Comparison of ENCODE assay signal across 8 mouse cellular contexts in the genomic region with DNA sequence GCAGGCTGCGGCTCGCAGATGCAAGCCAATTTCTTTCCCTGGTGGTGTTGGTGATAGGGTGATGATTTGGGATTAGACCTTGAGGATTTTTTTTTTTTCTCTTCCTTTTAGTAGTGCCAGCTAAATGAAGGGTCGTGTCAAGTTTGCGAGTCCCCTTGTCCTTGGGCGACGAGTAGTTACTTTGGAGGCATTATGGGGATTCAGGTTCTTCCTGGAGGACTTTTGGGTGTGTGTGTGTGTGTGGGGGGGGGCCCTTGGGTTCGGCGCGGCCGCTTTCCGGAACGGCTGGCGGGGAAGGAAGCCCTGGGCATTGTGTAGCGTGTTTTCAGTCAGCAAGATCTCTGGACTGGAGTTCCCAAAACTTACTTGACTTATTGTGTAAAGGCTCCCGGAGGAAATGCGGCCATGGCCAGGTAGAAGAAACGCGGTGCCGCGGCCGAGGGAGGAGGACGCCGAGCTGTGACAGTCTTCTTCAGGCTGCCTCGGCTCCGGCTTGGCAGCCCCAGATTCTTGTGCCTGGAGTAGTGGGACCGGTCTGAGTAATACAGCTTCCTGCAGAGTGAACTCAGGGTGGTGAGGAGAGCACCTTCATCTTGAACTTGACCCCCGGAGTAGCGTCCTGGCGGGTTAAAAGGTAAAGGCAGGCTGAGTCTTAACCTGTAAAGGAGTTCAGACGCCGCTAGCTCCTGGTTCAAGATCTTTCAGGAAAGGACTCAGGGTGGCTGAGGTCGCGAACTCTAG. TPM values are rescaled to one million over a fixed set of nuclear protein-coding genes. Genes with fewer than 3 reads are reported as not detected.
DNase-seq lines count a peak whose midpoint lies in the region; ATAC-seq lines count a peak whose summit lies in the region.

No protein-coding gene starts in this region.

- intact Hi-C loops in heart, postnatal 10 days (cut with DNase I): loop anchor here (5.0 kb wide), 2 partner anchors 59 to 134 kb away; no protein-coding TSS in a partner anchor

- WGBS in stomach, embryonic 15.5 days: under 1% methylated on average over 33 of the region's 33 CpGs

- H3K9ac ChIP-seq in stomach, embryonic 15.5 days: peak overlapping the region; percentile 61

- peak; percentile 33 for DNase-seq in CD4-positive helper T cell, adult 2 months (ENCODE audit: low read depth, low spot score)
- DNase-seq in R1 (ENCODE audit: low read depth, low spot score): peak; percentile 50
- peak; percentile 57 for DNase-seq in embryo, embryonic 9.5 days (ENCODE audit: extremely low spot score)
- peak; percentile 57 to 58 for DNase-seq in heart, postnatal 10 days
- DNase-seq in kidney, postnatal 25 days: peak; percentile 47 to 64
- DNase-seq in lung, postnatal 4 days: peak; percentile 53 to 55
- DNase-seq in spleen, postnatal 10 days (ENCODE audit: low spot score in 2 of 2): no peak

- H3K4me1 ChIP-seq in stomach, embryonic 15.5 days: peaks cover 22% of the 10 kb centered on the region; the same call in 1 of the 2 replicates

- no peaks in the 10 kb centered on the region for H3K9me3 ChIP-seq in stomach, embryonic 15.5 days

- no peaks in the 10 kb centered on the region for H3K27me3 ChIP-seq in stomach, embryonic 15.5 days (replicated peaks)

- no peaks in the 10 kb centered on the region for H3K36me3 ChIP-seq in stomach, embryonic 15.5 days

- peak overlapping the region; percentile 96 for H3K27ac ChIP-seq in stomach, embryonic 15.5 days

- ATAC-seq in stomach, embryonic 15.5 days (ENCODE audit: insufficient read depth, low FRiP score, low read depth): no peak

- peak overlapping the region; percentile 90 for H3K4me3 ChIP-seq in stomach, embryonic 15.5 days (replicated peaks)

- peak overlapping the region; percentile 87 for H3K4me2 ChIP-seq in stomach, embryonic 15.5 days

RNA-seq across cellular contexts. Expression of gene Tanc1, which starts 1.1 kb away (rescaled TPM):
- total RNA-seq in heart, postnatal 10 days (2021): 10 to 100 TPM; 37.0 to 37.6 TPM
- polyA plus RNA-seq in stomach, embryonic 15.5 days (2015; fragmentation: Nextera tagmentation; extraction: Ambion mirVana): 28.1 and 28.8 TPM in 2 replicates

Comparison
In these comparisons a context has a peak if more than half of its experiments do, and no peak if none do; other contexts are left out.
1. DNase-seq: peak in CD4-positive helper T cell, adult 2 months (single experiment), R1 (single experiment), embryo, embryonic 9.5 days (single experiment), heart, postnatal 10 days (2 of 2), kidney, postnatal 25 days (2 of 2) and lung, postnatal 4 days (2 of 2); none in spleen, postnatal 10 days (0 of 2).